8 mouse cellular contexts compared by ENCODE assay signal in genomic region chr9:21803986-21804644, GRCm38 (mm10). TPM values are rescaled to one million over a fixed set of nuclear protein-coding genes. Genes with fewer than 3 reads are reported as not detected.
A peak's percentile ranks its signal among the peaks of the same experiment; 100 is the strongest.
DNase-seq lines count a peak whose midpoint lies in the region; ATAC-seq and TF ChIP-seq lines count a peak whose summit lies in the region.

No protein-coding gene starts in this region.

- H3K4me3 ChIP-seq in gastrocnemius, adult 2 months = peak overlapping the region; percentile 57
- H3K4me3 ChIP-seq in hindbrain, postnatal 0 days (ENCODE audit: low read length) = no peak overlapping the region

- ATAC-seq in hindbrain, postnatal 0 days = peak; percentile 92
- peak; percentile 88 for ATAC-seq in megakaryocyte progenitor cell, adult 5-6 weeks (replicated peaks; ENCODE audit: poor library complexity)

- peak; percentile 67 for DNase-seq in T-cell, adult 2 months (ENCODE audit: low spot score)
- peak; percentile 62 to 80 for DNase-seq in cerebellum, postnatal 4 days (ENCODE audit: low spot score in 2 of 2)
- DNase-seq in gastrocnemius, adult 2 months = peak; percentile 92
- DNase-seq in hindbrain, postnatal 0 days (ENCODE audit: low spot score) = peak; percentile 85
- DNase-seq in left cerebral cortex, adult 8-10 months (ENCODE audit: low spot score in 2 of 2) = peak; percentile 75 to 89
- DNase-seq in right cerebral cortex, postnatal 10 days (ENCODE audit: low spot score in 2 of 2) = peak; percentile 64 to 82
- DNase-seq in urinary bladder, postnatal 14 days (ENCODE audit: low spot score) = peak; percentile 90

- H3K4me2 ChIP-seq in hindbrain, postnatal 0 days (ENCODE audit: low read depth, low read length) = no peak overlapping the region

- H3K9me3 ChIP-seq in hindbrain, postnatal 0 days (ENCODE audit: low read length) = no peaks in the 10 kb centered on the region

- H3K36me3 ChIP-seq in hindbrain, postnatal 0 days (ENCODE audit: insufficient read depth, low read length) = no peaks in the 10 kb centered on the region

- H3K4me1 ChIP-seq in hindbrain, postnatal 0 days (ENCODE audit: insufficient read depth, low read length) = no peaks in the 10 kb centered on the region

- TF ChIP-seq CTCF in gastrocnemius, adult 2 months (IDR thresholded peaks at IDR 0.05) = peak; percentile 99
- peak; percentile 92 for TF ChIP-seq CTCF in hindbrain, postnatal 0 days (IDR thresholded peaks at IDR 0.05; ENCODE audit: low read depth)

- H3K27ac ChIP-seq in gastrocnemius, adult 2 months = peak overlapping the region; percentile 86
- H3K27ac ChIP-seq in hindbrain, postnatal 0 days = no peak overlapping the region

- WGBS in hindbrain, postnatal 0 days = 40% methylated on average over 13 of the region's 13 CpGs

- intact Hi-C loops in gastrocnemius, adult 2 months (cut with DNase I) = loop anchor here (1.0 to 2.0 kb wide), 3 partner anchors 17 to 111 kb away; no protein-coding TSS in a partner anchor

- H3K27me3 ChIP-seq in hindbrain, postnatal 0 days (ENCODE audit: insufficient read depth, low read length) = no peaks in the 10 kb centered on the region

- H3K9ac ChIP-seq in hindbrain, postnatal 0 days (replicated peaks; ENCODE audit: low read length) = no peak overlapping the region

RNA-seq across cellular contexts. Expression of gene Kank2, which starts 5.6 kb away (rescaled TPM):
- total RNA-seq in gastrocnemius, adult 2 months (2021) = 10 to 100 TPM; 11.5 to 16.6 TPM
- total RNA-seq in hindbrain, postnatal 0 days (2014; rRNA removed) = 15.6 and 19.1 TPM in 2 replicates
- polyA plus RNA-seq in hindbrain, postnatal 0 days (2015; fragmentation: Nextera tagmentation; extraction: Ambion mirVana) = 3.1 and 3.4 TPM in 2 replicates
- total RNA-seq in left cerebral cortex, adult 8-10 months (2022) = 10 to 100 TPM in 1 of 4 experiments, 1 to 10 TPM in 3; 9.1 to 10.9 (median 9.6) TPM
- total RNA-seq in megakaryocyte progenitor cell, adult 5-6 weeks (2015) = 0.72 and 1.2 TPM in 2 replicates
- 0.71 and 1.2 TPM in 2 replicates for total RNA-seq in megakaryocyte progenitor cell, adult 5-6 weeks (2017)

RNA-seq across cellular contexts. Expression of gene Angptl8, which starts 31.2 kb away (rescaled TPM):
- not detected for total RNA-seq in gastrocnemius, adult 2 months (2021)
- total RNA-seq in hindbrain, postnatal 0 days (2014; rRNA removed) = not detected in 2 replicates
- 0.34 and 0.57 TPM in 2 replicates for polyA plus RNA-seq in hindbrain, postnatal 0 days (2015; fragmentation: Nextera tagmentation; extraction: Ambion mirVana)
- total RNA-seq in left cerebral cortex, adult 8-10 months (2022) = not detected
- total RNA-seq in megakaryocyte progenitor cell, adult 5-6 weeks (2015) = 0.22 and 1.8 TPM in 2 replicates
- 4.0 and 4.7 TPM in 2 replicates for total RNA-seq in megakaryocyte progenitor cell, adult 5-6 weeks (2017)

RNA-seq across cellular contexts. Expression of gene Spc24, which starts 44.0 kb away (rescaled TPM):
- under 1 TPM; 0.50 to 0.89 TPM for total RNA-seq in gastrocnemius, adult 2 months (2021)
- total RNA-seq in hindbrain, postnatal 0 days (2014; rRNA removed) = 20.3 and 31.1 TPM in 2 replicates
- 26.2 and 27.1 TPM in 2 replicates for polyA plus RNA-seq in hindbrain, postnatal 0 days (2015; fragmentation: Nextera tagmentation; extraction: Ambion mirVana)
- 1 to 10 TPM; 2.0 to 2.5 (median 2.2) TPM for total RNA-seq in left cerebral cortex, adult 8-10 months (2022)
- total RNA-seq in megakaryocyte progenitor cell, adult 5-6 weeks (2015) = 43.2 and 50.1 TPM in 2 replicates
- total RNA-seq in megakaryocyte progenitor cell, adult 5-6 weeks (2017) = 128 and 151 TPM in 2 replicates

RNA-seq across cellular contexts. Expression of gene Dock6, which starts 48.3 kb away (rescaled TPM):
- total RNA-seq in gastrocnemius, adult 2 months (2021) = 10 to 100 TPM in 1 of 2 experiments, 1 to 10 TPM in 1; 9.4 to 10.5 TPM
- total RNA-seq in hindbrain, postnatal 0 days (2014; rRNA removed) = 15.6 and 20.6 TPM in 2 replicates
- polyA plus RNA-seq in hindbrain, postnatal 0 days (2015; fragmentation: Nextera tagmentation; extraction: Ambion mirVana) = 11.5 and 11.7 TPM in 2 replicates
- 10 to 100 TPM; 14.6 to 19.8 (median 16.8) TPM for total RNA-seq in left cerebral cortex, adult 8-10 months (2022)
- 0.64 and 1.6 TPM in 2 replicates for total RNA-seq in megakaryocyte progenitor cell, adult 5-6 weeks (2015)
- 0.67 and 2.3 TPM in 2 replicates for total RNA-seq in megakaryocyte progenitor cell, adult 5-6 weeks (2017)
